Mouse (Mus musculus): Measurements from ENCODE around the gene Spata33. TPM values are rescaled to one million over a fixed set of nuclear protein-coding genes. Genes with fewer than 3 reads are reported as not detected.

The Spata33 gene
- polyA plus RNA-seq, 1 experiment from 2014 or later = 9.5 TPM

DNA sequence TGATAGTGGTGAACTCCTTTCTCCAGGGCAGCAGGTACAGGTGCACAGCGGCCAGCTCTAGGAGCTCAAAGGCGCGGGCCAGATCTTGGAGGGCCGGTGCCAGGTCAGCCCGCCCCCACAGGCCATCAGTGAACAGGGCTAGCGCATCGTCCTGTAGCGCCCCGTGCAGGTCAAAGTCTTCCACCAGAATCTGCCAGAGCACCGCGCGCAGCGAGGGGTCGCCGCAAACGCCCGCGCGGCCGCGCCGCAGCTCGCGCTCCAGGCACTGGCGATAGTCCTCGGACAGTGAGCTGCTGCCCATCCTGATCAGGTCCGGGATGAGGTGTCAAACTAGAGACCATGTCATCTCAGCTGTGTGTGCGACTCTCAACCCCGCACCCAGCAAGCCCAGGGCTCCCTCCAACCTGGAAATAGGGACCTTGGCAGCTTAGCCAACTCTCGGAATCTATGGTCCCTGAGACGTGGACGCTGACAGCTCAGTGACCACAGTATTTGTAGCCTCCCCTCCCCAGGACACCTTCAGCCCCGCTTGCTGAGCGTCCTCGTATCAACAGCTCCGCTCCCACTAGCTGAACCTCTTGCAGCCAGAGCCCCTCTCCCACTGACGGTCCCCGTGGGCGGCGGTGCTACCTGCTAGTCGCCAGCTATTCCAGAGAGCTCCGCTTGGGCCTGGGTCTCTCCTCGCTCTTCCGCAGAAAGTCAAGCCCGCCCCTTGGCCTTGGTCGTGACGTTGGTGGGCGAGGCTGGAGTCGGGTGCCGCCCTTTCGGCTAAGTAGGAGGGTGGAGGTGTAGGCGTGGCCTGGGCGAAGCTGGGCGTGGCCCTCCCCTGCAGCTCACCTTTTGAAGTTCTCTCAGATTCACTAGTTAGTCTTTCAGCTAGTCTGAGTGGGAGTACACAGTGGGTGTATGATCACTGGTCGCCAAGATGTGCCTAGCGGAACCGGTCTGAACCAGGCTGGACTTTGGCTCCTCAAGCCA lies 23.2 kb downstream of the Spata33 start, which contains the start of gene Spata2l:
Spata2l (minus strand) TSS at position 714 of the 978 bp plus-strand sequence.
- peak; percentile 89 for DNase-seq (ENCODE audit: low spot score)
- H3K9me3 ChIP-seq (ENCODE audit: control insufficient read depth, low read length) = no peaks in the 10 kb centered on the region
- no peaks in the 10 kb centered on the region for H3K36me3 ChIP-seq (ENCODE audit: control insufficient read depth, insufficient read depth, low read length)
- WGBS = 2% methylated on average over 57 of the region's 57 CpGs
- H3K4me1 ChIP-seq (ENCODE audit: control insufficient read depth, insufficient read depth, low read length) = peaks cover 9% of the 10 kb centered on the region; the same call in 1 of the 2 replicates
- H3K4me2 ChIP-seq (ENCODE audit: low read depth) = peak within 1 kb of the TSS; percentile 75
- H3K27ac ChIP-seq (ENCODE audit: low read depth, low read length) = no peak within 1 kb of the TSS
- H3K4me3 ChIP-seq (ENCODE audit: low read depth, low read length) = peak within 1 kb of the TSS; percentile 39
- peak; percentile 84 for ATAC-seq (ENCODE audit: insufficient read depth, low FRiP score, low TSS enrichment)
- H3K9ac ChIP-seq (ENCODE audit: low read length) = peak within 1 kb of the TSS; percentile 49
- peaks cover 14% of the 10 kb centered on the region for H3K27me3 ChIP-seq (ENCODE audit: control insufficient read depth, insufficient read depth, low read length)

DNA sequence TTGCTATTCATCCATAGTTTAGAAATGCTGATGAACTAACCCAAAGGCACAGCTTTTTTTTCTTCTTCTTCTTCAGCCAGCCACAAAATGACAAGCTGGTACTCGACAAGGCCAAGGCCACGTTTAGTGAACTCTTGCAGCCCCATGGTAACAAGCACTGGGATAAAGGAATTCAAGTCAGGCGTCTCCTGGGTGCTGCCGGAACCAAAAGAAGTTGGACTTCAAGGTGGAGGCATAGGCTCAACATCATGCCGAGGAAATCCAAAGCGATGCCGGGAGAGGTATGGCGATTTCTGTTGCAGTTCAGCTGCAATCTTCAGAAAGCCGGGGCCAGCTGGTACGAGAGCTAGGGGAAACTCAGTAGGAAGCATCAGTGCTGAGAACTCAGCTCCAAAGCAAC lies 26.8 kb downstream of the Spata33 start:
- 88% methylated on average over 10 of the region's 10 CpGs for WGBS
- H3K27me3 ChIP-seq (ENCODE audit: control insufficient read depth, insufficient read depth, low read length) = peaks cover 14% of the 10 kb centered on the region
- ATAC-seq (ENCODE audit: insufficient read depth, low FRiP score, low TSS enrichment) (no peak), DNase-seq (ENCODE audit: low spot score) (no peak)
- no peak overlapping the region for H3K4me2 ChIP-seq (ENCODE audit: low read depth)
- H3K27ac ChIP-seq (ENCODE audit: low read depth, low read length) = no peak overlapping the region
- 0 out of 2 replicates have a peak, but pooled peaks cover 2% of the 10 kb centered on the region for H3K36me3 ChIP-seq (ENCODE audit: control insufficient read depth, insufficient read depth, low read length)
- no peak overlapping the region for H3K9ac ChIP-seq (ENCODE audit: low read length)
- no peaks in the 10 kb centered on the region for H3K9me3 ChIP-seq (ENCODE audit: control insufficient read depth, low read length)
- H3K4me1 ChIP-seq (ENCODE audit: control insufficient read depth, insufficient read depth, low read length) = peaks cover 9% of the 10 kb centered on the region; the same call in 1 of the 2 replicates
- no peak overlapping the region for H3K4me3 ChIP-seq (ENCODE audit: low read depth, low read length)

DNA sequence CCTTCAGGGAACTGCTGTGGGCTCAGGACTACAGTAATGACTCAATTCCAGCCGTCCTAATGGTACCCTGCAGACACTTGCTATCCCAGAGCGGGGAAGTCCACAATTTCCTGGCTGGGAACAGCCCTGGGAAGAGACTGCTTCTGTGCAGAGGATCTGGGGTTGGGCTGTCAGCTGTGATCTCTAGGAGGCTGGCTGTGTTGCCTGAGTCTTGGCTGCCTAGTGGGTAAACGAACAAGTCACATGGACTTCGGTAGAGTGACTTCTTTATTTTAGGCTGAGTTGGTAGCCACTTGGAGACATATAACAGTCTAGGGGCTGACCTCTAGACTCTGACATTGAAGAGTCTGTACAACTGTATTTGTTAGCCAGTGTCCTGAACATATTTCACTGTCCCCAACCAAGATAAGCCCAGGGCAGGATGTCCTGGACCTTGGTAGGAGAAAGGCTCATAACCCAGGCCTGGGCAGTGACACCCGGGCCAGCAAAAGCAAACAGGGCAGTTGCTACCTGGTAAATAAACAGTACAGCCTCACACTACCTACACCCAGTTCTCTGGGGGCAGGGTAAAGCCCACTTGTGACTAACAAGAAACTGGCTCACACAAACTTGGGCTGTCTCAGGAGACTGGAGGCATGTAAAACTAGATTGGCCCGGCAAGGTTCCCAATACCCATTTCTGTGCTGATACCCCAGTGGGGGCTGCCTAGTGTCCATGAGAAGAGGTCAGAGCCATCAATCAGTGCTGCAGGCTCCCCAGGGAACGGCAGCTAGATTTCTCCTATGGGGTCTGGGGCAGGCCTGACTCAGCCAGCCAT lies 29.7 kb downstream of the Spata33 start:
- Histone ChIP-seq H3K9ac (ENCODE audit: low read length) (no peak overlapping the region), H3K36me3 (ENCODE audit: control insufficient read depth, insufficient read depth, low read length) (peaks cover 15% of the 10 kb centered on the region), H3K4me3 (ENCODE audit: low read depth, low read length) (no peak overlapping the region), H3K27ac (ENCODE audit: low read depth, low read length) (no peak overlapping the region), H3K27me3 (ENCODE audit: control insufficient read depth, insufficient read depth, low read length) (no peaks in the 10 kb centered on the region), H3K9me3 (ENCODE audit: control insufficient read depth, low read length) (no peaks in the 10 kb centered on the region), H3K4me2 (ENCODE audit: low read depth) (no peak overlapping the region), H3K4me1 (ENCODE audit: control insufficient read depth, insufficient read depth, low read length) (no peaks in the 10 kb centered on the region)
- DNase-seq (ENCODE audit: low spot score) = no peak
- no peak for ATAC-seq (ENCODE audit: insufficient read depth, low FRiP score, low TSS enrichment)
- 85% methylated on average over 7 of the region's 7 CpGs for WGBS

DNA sequence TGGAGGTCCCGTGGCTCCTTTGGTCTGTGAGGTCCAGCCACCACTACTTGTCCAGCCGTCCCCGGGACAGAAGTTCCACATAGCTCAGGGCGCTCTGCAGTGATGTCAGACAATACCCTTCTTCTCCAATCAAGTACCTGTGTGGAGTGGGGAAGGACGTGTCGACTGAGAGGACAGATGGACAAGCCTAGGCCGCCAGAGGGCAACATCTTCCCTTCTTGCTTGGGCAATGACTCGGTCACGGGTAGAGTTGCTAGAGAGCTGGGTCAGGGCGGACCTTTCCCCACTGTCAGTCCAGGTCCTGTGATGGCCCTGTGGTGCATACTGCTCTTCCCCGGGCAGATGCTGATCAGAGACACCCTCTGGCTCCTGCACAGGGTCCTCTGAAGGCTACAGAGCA lies 30.4 kb downstream of the Spata33 start:
- no peak overlapping the region for H3K4me2 ChIP-seq (ENCODE audit: low read depth)
- no peak for DNase-seq (ENCODE audit: low spot score)

DNA sequence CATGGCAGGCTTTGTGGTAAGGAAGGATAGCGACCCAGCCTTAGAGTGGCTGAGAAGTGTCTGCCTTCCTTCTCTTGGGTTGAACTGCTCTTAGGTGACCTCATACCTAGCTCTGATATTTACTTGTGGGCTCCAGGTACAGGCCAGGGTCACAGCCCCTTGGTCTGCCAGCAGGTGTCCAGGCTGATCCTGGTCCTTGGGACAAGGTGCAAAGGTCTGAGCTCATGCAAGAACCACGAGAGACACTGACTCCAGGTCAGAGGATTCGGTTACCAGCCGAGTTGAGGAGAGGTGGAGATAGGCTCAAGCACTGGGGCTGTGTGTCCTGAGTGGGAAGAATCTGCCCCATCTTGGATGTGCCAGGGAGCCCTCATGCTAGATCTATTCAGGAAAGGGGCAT lies 31.8 kb downstream of the Spata33 start:
- WGBS = 91% methylated on average over 4 of the region's 4 CpGs
- Histone ChIP-seq H3K4me1 (ENCODE audit: control insufficient read depth, insufficient read depth, low read length) (no peaks in the 10 kb centered on the region), H3K9ac (ENCODE audit: low read length) (no peak overlapping the region), H3K9me3 (ENCODE audit: control insufficient read depth, low read length) (no peaks in the 10 kb centered on the region), H3K36me3 (ENCODE audit: control insufficient read depth, insufficient read depth, low read length) (peaks cover 22% of the 10 kb centered on the region), H3K4me3 (ENCODE audit: low read depth, low read length) (no peak overlapping the region), H3K27ac (ENCODE audit: low read depth, low read length) (no peak overlapping the region), H3K27me3 (ENCODE audit: control insufficient read depth, insufficient read depth, low read length) (no peaks in the 10 kb centered on the region), H3K4me2 (ENCODE audit: low read depth) (no peak overlapping the region)
- no peak for DNase-seq (ENCODE audit: low spot score)
- ATAC-seq (ENCODE audit: insufficient read depth, low FRiP score, low TSS enrichment) = no peak

More for the DNA sequence above, 30.4 kb downstream of the Spata33 start:
- no peak overlapping the region for H3K9ac ChIP-seq (ENCODE audit: low read length)
- H3K4me1 ChIP-seq (ENCODE audit: control insufficient read depth, insufficient read depth, low read length) = no peaks in the 10 kb centered on the region
- no peaks in the 10 kb centered on the region for H3K27me3 ChIP-seq (ENCODE audit: control insufficient read depth, insufficient read depth, low read length)
- no peak for ATAC-seq (ENCODE audit: insufficient read depth, low FRiP score, low TSS enrichment)
- H3K36me3 ChIP-seq (ENCODE audit: control insufficient read depth, insufficient read depth, low read length) = peaks cover 22% of the 10 kb centered on the region
- WGBS = 74% methylated on average over 11 of the region's 11 CpGs
- H3K27ac ChIP-seq (ENCODE audit: low read depth, low read length) = no peak overlapping the region
- no peaks in the 10 kb centered on the region for H3K9me3 ChIP-seq (ENCODE audit: control insufficient read depth, low read length)
- no peak overlapping the region for H3K4me3 ChIP-seq (ENCODE audit: low read depth, low read length)

DNA sequence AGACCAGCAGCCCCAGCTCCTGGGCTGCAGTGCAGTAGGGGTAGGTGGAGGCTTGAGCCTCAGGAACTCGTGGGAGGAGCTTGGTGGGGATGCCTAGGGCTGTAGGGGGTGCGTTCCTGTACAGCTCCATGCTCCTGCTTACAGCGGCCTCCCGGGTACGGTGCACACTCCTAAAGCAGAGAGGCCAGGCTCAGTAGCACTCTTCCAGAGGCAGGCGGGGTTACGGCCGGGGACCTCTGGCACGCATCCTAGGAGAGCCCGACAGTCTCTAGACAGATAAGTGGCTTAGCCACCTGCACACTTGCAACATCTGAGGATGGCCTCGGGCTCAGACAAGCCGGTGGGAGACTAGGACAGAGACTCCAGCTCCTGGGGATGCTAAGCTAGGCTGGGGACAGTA lies 32.9 kb downstream of the Spata33 start:
- Histone ChIP-seq H3K4me3 (ENCODE audit: low read depth, low read length) (no peak overlapping the region), H3K9me3 (ENCODE audit: control insufficient read depth, low read length) (no peaks in the 10 kb centered on the region), H3K27me3 (ENCODE audit: control insufficient read depth, insufficient read depth, low read length) (no peaks in the 10 kb centered on the region), H3K36me3 (ENCODE audit: control insufficient read depth, insufficient read depth, low read length) (peaks cover 23% of the 10 kb centered on the region), H3K4me2 (ENCODE audit: low read depth) (no peak overlapping the region), H3K4me1 (ENCODE audit: control insufficient read depth, insufficient read depth, low read length) (no peaks in the 10 kb centered on the region), H3K9ac (ENCODE audit: low read length) (no peak overlapping the region), H3K27ac (ENCODE audit: low read depth, low read length) (no peak overlapping the region)
- ATAC-seq (ENCODE audit: insufficient read depth, low FRiP score, low TSS enrichment) = no peak
- 92% methylated on average over 12 of the region's 12 CpGs for WGBS
- no peak for DNase-seq (ENCODE audit: low spot score)

DNA sequence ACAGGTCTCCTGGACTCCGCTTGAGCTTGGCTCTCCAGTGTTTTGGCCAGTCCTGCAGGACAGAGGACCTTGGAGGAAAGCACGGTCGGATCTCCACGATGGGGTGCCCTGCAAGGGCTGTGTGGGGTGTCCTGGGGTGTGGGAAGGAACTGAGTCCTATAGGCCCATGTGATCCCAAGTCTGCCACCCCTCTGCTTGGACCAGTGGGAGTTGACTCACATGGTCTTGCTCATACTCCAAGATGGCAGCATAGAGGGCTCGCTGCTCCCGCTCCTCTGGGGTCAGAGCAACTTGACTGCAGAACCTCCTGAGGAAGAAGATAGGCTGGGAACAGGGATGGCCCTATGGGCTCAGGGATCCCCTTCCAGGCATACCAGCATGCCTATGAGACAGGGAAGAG lies 35.1 kb downstream of the Spata33 start:
- Histone ChIP-seq H3K36me3 (ENCODE audit: control insufficient read depth, insufficient read depth, low read length) (peaks cover 28% of the 10 kb centered on the region), H3K4me2 (ENCODE audit: low read depth) (no peak overlapping the region), H3K9ac (ENCODE audit: low read length) (no peak overlapping the region; the same call in 1 of the 2 replicates), H3K27me3 (ENCODE audit: control insufficient read depth, insufficient read depth, low read length) (no peaks in the 10 kb centered on the region), H3K4me1 (ENCODE audit: control insufficient read depth, insufficient read depth, low read length) (peaks cover 1% of the 10 kb centered on the region; the same call in 1 of the 2 replicates), H3K4me3 (ENCODE audit: low read depth, low read length) (no peak overlapping the region), H3K27ac (ENCODE audit: low read depth, low read length) (no peak overlapping the region), H3K9me3 (ENCODE audit: control insufficient read depth, low read length) (no peaks in the 10 kb centered on the region)
- ATAC-seq (ENCODE audit: insufficient read depth, low FRiP score, low TSS enrichment) (no peak), DNase-seq (ENCODE audit: low spot score) (no peak)
- WGBS = 92% methylated on average over 6 of the region's 6 CpGs

DNA sequence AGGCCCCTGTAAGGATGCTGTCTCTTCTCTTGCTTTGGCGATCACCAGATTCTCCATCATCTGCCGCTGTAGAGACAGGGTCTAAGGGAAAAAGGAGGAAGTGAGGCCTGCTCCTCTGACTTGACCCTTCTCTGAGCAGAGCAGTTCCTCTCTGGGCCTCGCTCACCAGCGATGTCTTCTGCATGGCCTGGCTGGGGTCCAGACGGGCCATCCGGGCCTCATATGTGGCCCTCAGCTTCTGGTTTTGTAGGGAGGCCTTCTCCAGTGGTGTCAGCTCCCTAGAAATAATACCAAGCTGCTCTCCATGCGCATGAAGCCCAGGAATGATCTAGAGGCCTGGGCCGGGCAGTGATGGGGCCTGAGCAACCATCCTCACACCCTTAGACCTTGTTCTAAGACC lies 36.0 kb downstream of the Spata33 start:
- peaks cover 8% of the 10 kb centered on the region for H3K4me1 ChIP-seq (ENCODE audit: control insufficient read depth, insufficient read depth, low read length)
- no peak for ATAC-seq (ENCODE audit: insufficient read depth, low FRiP score, low TSS enrichment)
- 94% methylated on average over 8 of the region's 8 CpGs for WGBS
- no peak overlapping the region for H3K4me3 ChIP-seq (ENCODE audit: low read depth, low read length)
- no peak for DNase-seq (ENCODE audit: low spot score)
- no peak overlapping the region for H3K4me2 ChIP-seq (ENCODE audit: low read depth)
- H3K27ac ChIP-seq (ENCODE audit: low read depth, low read length) = no peak overlapping the region
- H3K27me3 ChIP-seq (ENCODE audit: control insufficient read depth, insufficient read depth, low read length) = no peaks in the 10 kb centered on the region
- no peaks in the 10 kb centered on the region for H3K9me3 ChIP-seq (ENCODE audit: control insufficient read depth, low read length)
- no peak overlapping the region for H3K9ac ChIP-seq (ENCODE audit: low read length)
- peaks cover 26% of the 10 kb centered on the region for H3K36me3 ChIP-seq (ENCODE audit: control insufficient read depth, insufficient read depth, low read length)
